Mouse (Mus musculus) B cell, adult (primary cell): ENCODE data around the gene 9430038I01Rik. TPM values are rescaled to one million over a fixed set of nuclear protein-coding genes. Genes with fewer than 3 reads are reported as not detected.

Source experiments
- total RNA-seq: library from RNA; stranded (reverse); gene quantifications from 4 replicates; pipeline ENCODE4 v1.2.4, GENCODE M21; 2023; ENCODE audit not compliant: inconsistent age

9430038I01Rik gene
- total RNA-seq, result 20.1 to 23.4 TPM (median 20.6 TPM) in 4 replicates

DNA sequence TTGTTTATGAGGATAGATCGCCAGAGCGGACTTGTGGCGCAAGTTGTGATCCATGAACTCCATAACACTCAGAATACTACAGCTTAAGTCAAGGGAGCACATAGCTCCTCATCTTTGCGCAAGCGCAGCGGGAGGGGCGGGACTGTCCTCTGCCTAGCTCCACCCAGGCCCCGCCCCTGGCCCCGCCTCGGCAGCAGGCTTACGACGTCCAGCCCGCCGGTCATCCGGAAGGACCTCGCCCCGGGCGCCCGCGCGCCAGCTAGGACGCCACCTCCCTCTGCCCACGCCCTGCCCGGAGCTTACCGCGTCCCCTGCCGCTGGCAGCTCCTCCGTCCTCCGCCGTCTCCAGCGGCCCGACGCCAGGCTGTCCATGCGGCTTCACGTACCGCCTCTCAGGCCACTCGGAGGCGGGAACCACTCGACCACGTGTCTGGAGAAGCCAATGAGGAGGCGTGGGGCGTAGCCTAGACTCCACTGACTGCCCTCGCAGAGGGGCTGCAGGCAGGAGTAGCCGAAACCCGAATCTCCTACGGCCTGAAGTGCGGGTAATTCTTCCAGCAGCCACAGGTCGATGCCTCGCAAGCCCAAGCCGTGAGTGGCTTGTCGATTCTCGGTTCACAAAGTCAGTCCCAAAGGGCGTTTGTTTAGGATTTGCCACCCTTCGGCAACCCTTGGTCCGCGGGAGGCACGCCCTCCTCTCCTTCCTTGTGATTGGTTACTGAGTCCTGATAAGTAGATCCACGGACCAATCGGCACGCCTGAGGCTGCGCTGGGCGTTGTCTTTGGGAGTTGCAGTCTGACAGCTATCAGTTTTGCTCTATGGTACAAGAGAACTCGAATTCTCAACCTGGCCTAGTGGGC, at the start of gene 9430038I01Rik:
9430038I01Rik (minus strand) TSS at position 426 of the 861 bp plus-strand sequence.

DNA sequence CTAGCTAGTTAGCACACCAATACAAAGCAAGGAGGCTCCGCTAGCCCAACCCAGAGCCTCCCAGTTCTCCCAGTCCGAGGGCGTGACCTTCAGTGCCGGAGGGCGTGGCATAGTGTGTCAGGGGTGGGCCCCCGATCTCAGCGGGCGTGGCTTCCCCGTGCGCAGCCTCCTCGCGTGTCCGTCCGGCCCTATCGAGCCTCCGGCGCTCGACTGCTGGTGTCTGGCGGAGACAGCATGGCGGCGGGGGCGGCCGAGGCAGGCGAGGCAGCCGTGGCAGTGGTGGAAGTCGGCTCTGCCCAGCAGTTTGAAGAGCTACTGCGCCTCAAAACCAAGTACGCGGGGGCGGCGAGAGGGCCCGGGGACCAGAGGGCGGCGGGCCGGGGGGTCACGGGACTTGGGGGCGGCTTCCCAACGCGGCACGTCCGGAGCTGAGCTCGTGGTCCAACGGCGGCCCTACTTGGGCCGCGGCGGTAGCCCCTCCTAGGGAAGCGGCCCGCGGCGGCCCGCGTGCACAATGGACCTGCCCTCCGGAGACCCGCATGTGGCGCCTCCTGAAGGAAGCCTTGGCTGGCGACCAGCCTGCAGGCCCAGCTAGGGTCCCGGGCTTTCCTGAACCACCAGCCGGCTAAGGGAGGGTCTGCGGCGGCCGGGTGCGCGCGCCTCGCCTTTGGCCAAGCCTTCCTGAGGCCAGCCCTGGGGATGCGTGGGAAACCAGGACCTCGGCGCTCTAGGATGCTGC, 27.0 kb upstream of the 9430038I01Rik start, which contains the start of gene Glrx3:
Glrx3 (plus strand) TSS at position 175 of the 739 bp plus-strand sequence.

Other genes starting within 250 kb of the 9430038I01Rik start
- not detected in 4 replicates for gene Ebf3, start 96.3 kb downstream of the 9430038I01Rik start, total RNA-seq
- gene Glrx3, start 26.9 kb upstream of the 9430038I01Rik start, total RNA-seq, result 51.1 to 58.9 TPM (median 53.8 TPM) in 4 replicates